Mouse (Mus musculus): ENCODE data around the gene Nop56.

GRCm38 (mm10) chr2:130261914-130262313 lies 12.3 kb upstream of the Nop56 start:
- TF ChIP-seq CTCF (IDR thresholded peaks at IDR 0.05; ENCODE audit: low read depth) (no peak), EP300 (optimal IDR thresholded peaks at IDR 0.05) (no peak)
